Mouse (Mus musculus) ES-Bruce4 (cell line): ENCODE measurements around the gene Ehf.

Source experiments
- CTCF ChIP-seq: IDR thresholded peaks from one replicate; pipeline ENCODE4 v1.8.1; 2011; ENCODE audit warnings: low read depth, low read length
- POLR2A ChIP-seq: IDR thresholded peaks from one replicate; pipeline ENCODE4 v1.8.1; 2011; ENCODE audit warnings: low read length; ENCODE audit not compliant: insufficient read depth

- TF ChIP-seq CTCF: no peak
- no peak for TF ChIP-seq POLR2A
These were observed 7.6 kb upstream of the Ehf start for GRCm38 (mm10) chr2:103310663-103311062.
